8 mouse cellular contexts compared by ENCODE assay signal in genomic region chr13:83737826-83738527, GRCm38 (mm10).
DNase-seq lines count a peak whose midpoint lies in the region; ATAC-seq and TF ChIP-seq lines count a peak whose summit lies in the region.

No protein-coding gene starts in this region.

- H3K9ac ChIP-seq in intestine, embryonic 15.5 days: no peak overlapping the region
- H3K9ac ChIP-seq in neural tube, embryonic 14.5 days (replicated peaks; ENCODE audit: low read depth, low read length): peak overlapping the region; percentile 90

- no peak overlapping the region for H3K27ac ChIP-seq in heart, embryonic 10.5 days
- H3K27ac ChIP-seq in intestine, embryonic 15.5 days: no peak overlapping the region
- H3K27ac ChIP-seq in neural tube, embryonic 14.5 days (ENCODE audit: low read depth, low read length): peak overlapping the region; percentile 97

- H3K4me3 ChIP-seq in heart, embryonic 10.5 days: peak overlapping the region; percentile 47
- peak overlapping the region; percentile 45 for H3K4me3 ChIP-seq in E14TG2a.4 (replicated peaks; ENCODE audit: low read length)
- no peak overlapping the region; the same call in 1 of the 2 replicates for H3K4me3 ChIP-seq in intestine, embryonic 15.5 days (replicated peaks)
- peak overlapping the region; percentile 90 for H3K4me3 ChIP-seq in neural tube, embryonic 14.5 days (ENCODE audit: low read depth, low read length)

- H3K4me2 ChIP-seq in intestine, embryonic 15.5 days (replicated peaks): peak overlapping the region; percentile 48
- peak overlapping the region; percentile 89 for H3K4me2 ChIP-seq in neural tube, embryonic 14.5 days (ENCODE audit: low read depth, low read length)

- H3K9me3 ChIP-seq in heart, embryonic 10.5 days: no peaks in the 10 kb centered on the region
- no peaks in the 10 kb centered on the region for H3K9me3 ChIP-seq in E14TG2a.4 (ENCODE audit: low read length)
- H3K9me3 ChIP-seq in intestine, embryonic 15.5 days: no peaks in the 10 kb centered on the region
- no peaks in the 10 kb centered on the region for H3K9me3 ChIP-seq in neural tube, embryonic 14.5 days (ENCODE audit: control insufficient read depth, low read length)

- H3K4me1 ChIP-seq in heart, embryonic 10.5 days: peaks cover 11% of the 10 kb centered on the region
- peaks cover 50% of the 10 kb centered on the region for H3K4me1 ChIP-seq in E14TG2a.4 (replicated peaks; ENCODE audit: low read depth, low read length)
- H3K4me1 ChIP-seq in intestine, embryonic 15.5 days (replicated peaks): no peaks in the 10 kb centered on the region
- H3K4me1 ChIP-seq in neural tube, embryonic 14.5 days (ENCODE audit: control insufficient read depth, insufficient read depth, low read length): no peaks in the 10 kb centered on the region

- H3K27me3 ChIP-seq in heart, embryonic 10.5 days (ENCODE audit: insufficient read depth, poor library complexity, severe bottlenecking): peaks cover 84% of the 10 kb centered on the region
- H3K27me3 ChIP-seq in E14TG2a.4 (ENCODE audit: insufficient read depth, low read length): peaks cover 60% of the 10 kb centered on the region
- peaks cover 48% of the 10 kb centered on the region for H3K27me3 ChIP-seq in intestine, embryonic 15.5 days (replicated peaks)
- no peaks in the 10 kb centered on the region for H3K27me3 ChIP-seq in neural tube, embryonic 14.5 days (ENCODE audit: control insufficient read depth, insufficient read depth, low read length)

- TF ChIP-seq CTCF in E14TG2a.4 (conservative IDR thresholded peaks at IDR 0.05; ENCODE audit: low read length): no peak

- peak; percentile 74 for DNase-seq in heart, embryonic 10.5 days (ENCODE audit: low spot score)
- DNase-seq in heart, adult 18-20 months: no peak
- DNase-seq in embryo, embryonic 11 days: peak; percentile 68
- no peak for DNase-seq in gastrocnemius, postnatal 25 days
- DNase-seq in urinary bladder, adult 18-20 months (ENCODE audit: low spot score in 2 of 2): no peak

- under 1% methylated on average over 27 of the region's 27 CpGs for WGBS in heart, embryonic 10.5 days
- WGBS in intestine, embryonic 15.5 days: 2% methylated on average over 27 of the region's 27 CpGs
- WGBS in neural tube, embryonic 14.5 days: under 1% methylated on average over 27 of the region's 27 CpGs

- no peak for ATAC-seq in intestine, embryonic 15.5 days
- ATAC-seq in neural tube, embryonic 14.5 days (ENCODE audit: low read depth): no peak

- H3K36me3 ChIP-seq in heart, embryonic 10.5 days: no peaks in the 10 kb centered on the region
- no peaks in the 10 kb centered on the region for H3K36me3 ChIP-seq in E14TG2a.4 (ENCODE audit: insufficient read depth, low read length)
- no peaks in the 10 kb centered on the region for H3K36me3 ChIP-seq in intestine, embryonic 15.5 days
- peaks cover 26% of the 10 kb centered on the region; the same call in 1 of the 2 replicates for H3K36me3 ChIP-seq in neural tube, embryonic 14.5 days (ENCODE audit: control insufficient read depth, insufficient read depth, low read length)

Comparison
In these comparisons a context has a peak if more than half of its experiments do, and no peak if none do; other contexts are left out.
1. DNase-seq: peak in heart, embryonic 10.5 days (single experiment) and embryo, embryonic 11 days (single experiment); none in heart, adult 18-20 months (0 of 2), gastrocnemius, postnatal 25 days (single experiment) and urinary bladder, adult 18-20 months (0 of 2).